Mouse (Mus musculus): ENCODE data around the gene Olfr1120. TPM values are rescaled to one million over a fixed set of nuclear protein-coding genes. Genes with fewer than 3 reads are reported as not detected.
"Not testable (repeated sequence)": the region's sequence is repeated elsewhere in the genome, so short reads cannot be mapped to it uniquely, and the experiment has no call there.

The Olfr1120 gene
- not detected in 2 replicates for polyA plus RNA-seq (2011; ENCODE audit: insufficient read length, low read depth, missing spikeins)

DNA sequence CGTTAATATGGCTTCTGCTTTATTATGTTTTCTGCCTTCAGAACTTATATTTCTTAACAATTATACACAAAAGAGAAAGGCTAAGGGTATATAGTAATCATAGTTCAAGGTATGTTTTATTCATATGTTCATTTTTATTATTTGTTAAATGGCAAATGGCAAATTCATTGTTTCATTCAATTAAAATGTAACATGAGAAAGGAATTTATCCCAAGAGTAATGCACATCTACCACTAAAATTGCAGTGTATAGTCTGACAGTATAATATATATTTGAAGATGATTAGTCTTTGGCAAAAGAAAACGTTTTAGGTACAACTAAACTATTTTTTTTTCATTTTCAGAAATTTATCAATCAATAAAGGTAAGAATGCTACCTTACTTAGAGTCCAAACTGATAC, at the start of gene Olfr1120:
Olfr1120 (plus strand) TSS at position 301 of the 400 bp plus-strand sequence.
- Histone ChIP-seq H3K4me1 (ENCODE audit: control insufficient read depth, insufficient read depth, low read length) (no peaks in the 10 kb centered on the region), H3K4me3 (ENCODE audit: insufficient read depth, low read length) (no peak within 1 kb of the TSS), H3K27ac (ENCODE audit: insufficient read depth, low read length) (no peak within 1 kb of the TSS)
- no peak for TF ChIP-seq CTCF (IDR thresholded peaks at IDR 0.05; ENCODE audit: borderline replicate concordance, insufficient read depth, low read length)
- no peak for TF ChIP-seq POLR2A (IDR thresholded peaks at IDR 0.05; ENCODE audit: low read depth, low read length)

DNA sequence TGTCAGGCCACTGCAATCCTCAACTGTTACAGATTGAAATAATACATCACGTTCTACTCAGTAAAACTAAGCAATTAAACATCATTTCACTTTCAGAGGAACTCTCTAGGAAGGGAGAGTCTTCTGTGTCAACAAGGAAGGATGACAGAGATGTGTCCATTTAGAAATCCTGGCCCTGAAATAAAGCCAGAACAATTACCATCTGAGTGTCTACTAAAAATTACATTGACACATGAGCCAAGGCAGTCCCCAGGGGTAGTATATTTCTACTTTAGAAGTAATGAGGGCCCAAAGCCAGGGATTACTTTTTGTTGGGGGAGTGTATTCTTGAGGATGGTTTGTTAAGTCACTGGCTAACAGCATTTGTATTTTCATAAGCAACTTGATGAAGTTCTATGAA, 47.3 kb upstream of the Olfr1120 start, which contains the start of gene Olfr1118:
Olfr1118 (plus strand) TSS at position 301 of the 400 bp plus-strand sequence.
- H3K27ac ChIP-seq (ENCODE audit: insufficient read depth, low read length) = no peak within 1 kb of the TSS
- no peak within 1 kb of the TSS for H3K4me3 ChIP-seq (ENCODE audit: insufficient read depth, low read length)
- TF ChIP-seq POLR2A (IDR thresholded peaks at IDR 0.05; ENCODE audit: low read depth, low read length) = no peak
- TF ChIP-seq CTCF (IDR thresholded peaks at IDR 0.05; ENCODE audit: borderline replicate concordance, insufficient read depth, low read length) = no peak
- H3K4me1 ChIP-seq (ENCODE audit: control insufficient read depth, insufficient read depth, low read length) = no peaks in the 10 kb centered on the region

DNA sequence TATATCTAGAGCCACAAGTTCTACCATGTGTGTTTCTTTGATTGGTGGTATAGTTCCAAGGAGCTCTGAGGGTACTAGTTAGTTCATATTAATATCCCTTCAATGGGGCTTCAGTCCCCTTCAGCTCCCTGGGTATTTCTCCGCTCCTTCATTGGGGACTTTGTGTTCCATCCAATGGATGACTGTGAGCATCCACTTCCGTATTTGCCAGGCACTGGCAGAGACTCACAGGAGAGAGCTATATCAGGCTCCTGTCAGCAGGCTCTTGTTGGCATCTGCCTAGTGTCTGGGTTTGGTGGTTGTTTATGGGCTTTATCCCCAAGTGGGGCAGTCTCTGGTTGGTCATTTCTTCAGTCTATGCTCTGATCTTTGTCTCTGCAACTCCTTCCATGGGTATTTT, 5.5 kb downstream of the Olfr1120 start:
- not testable (repeated sequence) for H3K4me1 ChIP-seq (ENCODE audit: control insufficient read depth, insufficient read depth, low read length); H3K27ac ChIP-seq (ENCODE audit: insufficient read depth, low read length)

DNA sequence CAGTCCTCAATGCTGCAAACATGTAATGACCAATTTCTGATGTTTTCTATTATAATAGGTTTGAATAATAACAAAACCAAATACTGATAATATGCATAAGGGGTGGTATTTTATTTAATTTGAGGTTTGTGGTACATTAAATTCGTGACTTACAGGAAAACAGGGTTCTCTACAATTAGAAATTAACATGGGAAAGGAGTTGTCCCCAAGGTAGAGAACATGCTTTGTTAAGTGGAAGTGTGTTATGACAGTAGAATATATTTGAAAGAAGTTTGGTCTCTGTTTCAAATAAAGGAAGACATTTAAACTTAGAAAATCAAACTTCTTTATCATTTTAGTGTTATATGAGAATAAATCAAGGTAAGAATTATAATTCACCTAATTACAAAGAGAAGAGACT, 15.0 kb downstream of the Olfr1120 start, which contains the start of gene Olfr1121:
Olfr1121 (plus strand) TSS at position 301 of the 400 bp plus-strand sequence.
- Histone ChIP-seq H3K27ac (ENCODE audit: insufficient read depth, low read length) (no peak within 1 kb of the TSS), H3K4me1 (ENCODE audit: control insufficient read depth, insufficient read depth, low read length) (no peaks in the 10 kb centered on the region), H3K4me3 (ENCODE audit: insufficient read depth, low read length) (no peak within 1 kb of the TSS)
- TF ChIP-seq CTCF (IDR thresholded peaks at IDR 0.05; ENCODE audit: borderline replicate concordance, insufficient read depth, low read length) (no peak), POLR2A (IDR thresholded peaks at IDR 0.05; ENCODE audit: low read depth, low read length) (no peak)

More for the DNA sequence above, 5.5 kb downstream of the Olfr1120 start:
- not testable (repeated sequence) for H3K4me3 ChIP-seq (ENCODE audit: insufficient read depth, low read length)

DNA sequence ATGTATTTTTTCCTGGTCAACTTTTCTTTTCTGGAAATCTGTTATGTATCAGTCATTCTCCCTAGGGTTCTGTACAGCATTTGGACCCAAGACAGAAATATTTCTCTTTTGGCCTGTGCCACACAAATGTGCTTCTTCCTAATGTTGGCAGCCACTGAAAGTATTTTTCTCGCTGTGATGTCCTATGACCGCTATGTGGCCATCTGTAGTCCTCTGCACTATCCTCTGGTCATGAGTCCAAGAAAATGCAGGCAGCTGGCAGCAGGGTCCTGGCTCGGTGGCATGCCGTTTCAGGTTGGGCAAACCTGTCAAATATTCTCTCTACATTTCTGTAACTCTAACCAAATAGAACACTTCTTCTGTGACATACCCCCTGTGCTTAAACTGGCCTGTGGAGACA, 17.1 kb downstream of the Olfr1120 start:
- H3K4me3 ChIP-seq (ENCODE audit: insufficient read depth, low read length) = no peak overlapping the region
- TF ChIP-seq CTCF (IDR thresholded peaks at IDR 0.05; ENCODE audit: borderline replicate concordance, insufficient read depth, low read length) = no peak
- TF ChIP-seq POLR2A (IDR thresholded peaks at IDR 0.05; ENCODE audit: low read depth, low read length) = no peak
- no peaks in the 10 kb centered on the region for H3K4me1 ChIP-seq (ENCODE audit: control insufficient read depth, insufficient read depth, low read length)
- H3K27ac ChIP-seq (ENCODE audit: insufficient read depth, low read length) = no peak overlapping the region

DNA sequence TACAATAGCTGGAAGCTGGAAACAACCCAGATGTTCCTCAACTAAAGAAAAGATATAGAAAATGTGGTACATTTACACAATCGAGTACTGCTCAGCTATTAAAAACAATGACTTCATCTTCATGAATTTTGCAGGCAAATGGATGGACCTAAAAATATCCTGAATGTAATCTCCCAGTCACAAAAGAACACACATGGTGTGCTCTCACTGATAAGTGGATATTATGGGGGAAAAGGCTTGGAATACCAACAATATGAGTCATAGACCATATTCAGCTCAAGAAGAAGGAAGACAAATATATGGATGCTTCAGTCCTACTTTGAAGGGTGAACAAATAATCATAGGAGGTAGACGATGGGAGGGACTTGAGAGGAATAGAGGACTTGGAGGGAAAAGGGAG, 29.3 kb downstream of the Olfr1120 start:
- Histone ChIP-seq H3K27ac (ENCODE audit: insufficient read depth, low read length) (no peak overlapping the region), H3K4me3 (ENCODE audit: insufficient read depth, low read length) (no peak overlapping the region), H3K4me1 (ENCODE audit: control insufficient read depth, insufficient read depth, low read length) (no peaks in the 10 kb centered on the region)
- TF ChIP-seq POLR2A (IDR thresholded peaks at IDR 0.05; ENCODE audit: low read depth, low read length) = no peak
- no peak for TF ChIP-seq CTCF (IDR thresholded peaks at IDR 0.05; ENCODE audit: borderline replicate concordance, insufficient read depth, low read length)

DNA sequence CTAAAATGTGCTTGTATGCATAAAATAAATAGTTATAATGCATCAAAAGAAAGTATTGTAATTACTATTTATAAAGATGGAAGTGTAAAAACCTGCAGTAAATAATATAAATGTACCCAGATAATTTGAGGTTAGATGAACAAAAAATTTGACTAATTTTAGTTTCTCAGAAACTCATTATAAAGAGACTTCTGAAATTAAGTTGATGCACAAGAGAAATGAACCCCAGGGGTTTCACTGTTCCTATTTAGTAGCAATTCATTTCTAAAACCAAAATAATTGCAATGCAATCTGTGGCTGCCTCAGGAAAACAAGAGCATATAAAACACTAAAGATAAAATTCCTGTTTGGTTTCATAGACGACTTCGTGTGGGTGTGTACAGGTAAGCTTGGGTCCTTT, 30.9 kb downstream of the Olfr1120 start, which contains the start of gene Olfr1122:
Olfr1122 (plus strand) TSS at position 301 of the 400 bp plus-strand sequence.
- no peak within 1 kb of the TSS for H3K27ac ChIP-seq (ENCODE audit: insufficient read depth, low read length)
- H3K4me1 ChIP-seq (ENCODE audit: control insufficient read depth, insufficient read depth, low read length) = no peaks in the 10 kb centered on the region
- no peak within 1 kb of the TSS for H3K4me3 ChIP-seq (ENCODE audit: insufficient read depth, low read length)
- no peak for TF ChIP-seq POLR2A (IDR thresholded peaks at IDR 0.05; ENCODE audit: low read depth, low read length)
- TF ChIP-seq CTCF (IDR thresholded peaks at IDR 0.05; ENCODE audit: borderline replicate concordance, insufficient read depth, low read length) = no peak

DNA sequence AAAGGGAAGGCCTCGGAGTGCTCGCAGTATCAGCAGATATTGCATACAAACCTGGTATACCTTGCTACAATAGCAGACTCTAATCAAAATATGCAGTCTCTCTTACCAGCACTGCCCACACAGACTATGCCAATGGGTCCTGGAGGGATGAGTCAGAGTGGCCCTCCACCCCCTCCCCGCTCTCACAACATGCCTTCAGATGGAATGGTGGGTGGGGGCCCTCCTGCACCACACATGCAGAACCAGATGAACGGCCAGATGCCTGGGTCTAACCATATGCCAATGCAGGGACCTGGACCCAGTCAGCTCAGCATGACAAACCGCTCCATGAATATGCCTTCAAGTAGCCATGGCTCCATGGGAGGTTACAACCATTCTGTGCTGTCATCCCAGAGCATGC, 39.0 kb downstream of the Olfr1120 start:
- not testable (repeated sequence) for H3K27ac ChIP-seq (ENCODE audit: insufficient read depth, low read length); H3K4me1 ChIP-seq (ENCODE audit: control insufficient read depth, insufficient read depth, low read length); H3K4me3 ChIP-seq (ENCODE audit: insufficient read depth, low read length)

DNA sequence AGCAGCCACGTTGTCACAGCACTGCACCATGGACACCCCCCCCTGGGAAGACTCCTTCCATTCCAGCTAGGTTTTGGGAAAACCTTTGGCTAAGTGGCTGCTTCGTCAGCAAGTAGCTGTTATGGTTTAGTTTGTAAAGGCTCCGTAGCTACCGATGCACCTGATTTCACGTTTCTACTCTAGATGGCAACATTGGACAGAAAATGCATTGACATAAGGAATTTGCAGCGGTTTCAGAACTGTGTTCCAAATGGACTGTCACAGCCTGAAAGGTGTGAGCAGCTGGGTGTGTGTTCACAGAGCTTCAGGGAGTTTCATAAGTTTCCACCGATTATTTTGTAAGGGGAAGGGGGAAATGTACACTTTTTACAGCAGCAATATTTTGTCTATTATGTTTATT, 40.1 kb downstream of the Olfr1120 start:
- not testable (repeated sequence) for H3K27ac ChIP-seq (ENCODE audit: insufficient read depth, low read length); H3K4me3 ChIP-seq (ENCODE audit: insufficient read depth, low read length); H3K4me1 ChIP-seq (ENCODE audit: control insufficient read depth, insufficient read depth, low read length)

Other genes with a start within 250 kb of the Olfr1120 start
- gene Olfr259, start 240.2 kb upstream of the Olfr1120 start, polyA plus RNA-seq (2011; ENCODE audit: insufficient read length, low read depth, missing spikeins) = not detected in 2 replicates
- gene Olfr1110, start 214.5 kb upstream of the Olfr1120 start, polyA plus RNA-seq (2011; ENCODE audit: insufficient read length, low read depth, missing spikeins) = not detected in 2 replicates
- not detected in 2 replicates for gene Olfr1111, start 202.2 kb upstream of the Olfr1120 start, polyA plus RNA-seq (2011; ENCODE audit: insufficient read length, low read depth, missing spikeins)
- gene Olfr1112, start 167.0 kb upstream of the Olfr1120 start, polyA plus RNA-seq (2011; ENCODE audit: insufficient read length, low read depth, missing spikeins) = not detected in 2 replicates
- gene Olfr1113, start 145.8 kb upstream of the Olfr1120 start, polyA plus RNA-seq (2011; ENCODE audit: insufficient read length, low read depth, missing spikeins) = not detected in 2 replicates
- not detected in 2 replicates for gene Olfr1115, start 106.8 kb upstream of the Olfr1120 start, polyA plus RNA-seq (2011; ENCODE audit: insufficient read length, low read depth, missing spikeins)
- gene Olfr1116, start 87.3 kb upstream of the Olfr1120 start, polyA plus RNA-seq (2011; ENCODE audit: insufficient read length, low read depth, missing spikeins) = not detected in 2 replicates
- gene Olfr1118, start 47.2 kb upstream of the Olfr1120 start, polyA plus RNA-seq (2011; ENCODE audit: insufficient read length, low read depth, missing spikeins) = not detected in 2 replicates
- gene Olfr1121, start 15.1 kb downstream of the Olfr1120 start, polyA plus RNA-seq (2011; ENCODE audit: insufficient read length, low read depth, missing spikeins) = not detected in 2 replicates
- gene Olfr1122, start 31.0 kb downstream of the Olfr1120 start, polyA plus RNA-seq (2011; ENCODE audit: insufficient read length, low read depth, missing spikeins) = not detected in 2 replicates
- gene Olfr1123, start 61.8 kb downstream of the Olfr1120 start, polyA plus RNA-seq (2011; ENCODE audit: insufficient read length, low read depth, missing spikeins) = 0.11 TPM in 1 of 2 replicates, not detected in the other
- not detected in 2 replicates for gene Olfr1124, start 75.5 kb downstream of the Olfr1120 start, polyA plus RNA-seq (2011; ENCODE audit: insufficient read length, low read depth, missing spikeins)
- gene Olfr1126, start 99.1 kb downstream of the Olfr1120 start, polyA plus RNA-seq (2011; ENCODE audit: insufficient read length, low read depth, missing spikeins) = not detected in 2 replicates
- gene Pramel7, start 142.3 kb downstream of the Olfr1120 start, polyA plus RNA-seq (2011; ENCODE audit: insufficient read length, low read depth, missing spikeins) = not detected in 2 replicates
- gene Pramel6, start 151.8 kb downstream of the Olfr1120 start, polyA plus RNA-seq (2011; ENCODE audit: insufficient read length, low read depth, missing spikeins) = not detected in 2 replicates
- not detected in 2 replicates for gene Olfr153, start 177.0 kb downstream of the Olfr1120 start, polyA plus RNA-seq (2011; ENCODE audit: insufficient read length, low read depth, missing spikeins)
- not detected in 2 replicates for gene Olfr1128, start 190.7 kb downstream of the Olfr1120 start, polyA plus RNA-seq (2011; ENCODE audit: insufficient read length, low read depth, missing spikeins)
- gene Olfr1129, start 219.1 kb downstream of the Olfr1120 start, polyA plus RNA-seq (2011; ENCODE audit: insufficient read length, low read depth, missing spikeins) = not detected in 2 replicates